Mouse (Mus musculus): Measurements from ENCODE around the gene Myo5c. TPM values are rescaled to one million over a fixed set of nuclear protein-coding genes. Genes with fewer than 3 reads are reported as not detected.

The Myo5c gene
- polyA plus RNA-seq, 1 experiment from 2014 or later = 0.95 TPM

GRCm38 (mm10) chr9:75210269-75210668, 21.6 kb upstream of the Myo5c start:
- no peaks in the 10 kb centered on the region for H3K4me1 ChIP-seq (ENCODE audit: control insufficient read depth, insufficient read depth, low read length)
- no peaks in the 10 kb centered on the region for H3K9me3 ChIP-seq (ENCODE audit: control insufficient read depth, low read length)
- no peak overlapping the region for H3K9ac ChIP-seq (ENCODE audit: low read length)
- DNase-seq (ENCODE audit: low spot score) (no peak), ATAC-seq (ENCODE audit: insufficient number of reproducible peaks, low FRiP score, low TSS enrichment, low read depth) (no peak)
- no peak overlapping the region for H3K4me3 ChIP-seq (ENCODE audit: low read depth, low read length)
- H3K4me2 ChIP-seq (ENCODE audit: low read depth, severe bottlenecking) = no peak overlapping the region
- no peak overlapping the region for H3K27ac ChIP-seq (replicated peaks; ENCODE audit: low read depth, low read length)
- 76% methylated on average over 2 of the region's 2 CpGs for WGBS
- H3K36me3 ChIP-seq (ENCODE audit: control insufficient read depth, insufficient read depth, low read length) = peaks cover 5% of the 10 kb centered on the region; the same call in 1 of the 2 replicates
- no peaks in the 10 kb centered on the region for H3K27me3 ChIP-seq (ENCODE audit: control insufficient read depth, insufficient read depth, low read length)

- H3K9ac ChIP-seq (ENCODE audit: low read length) = no peak overlapping the region
- H3K27me3 ChIP-seq (ENCODE audit: control insufficient read depth, insufficient read depth, low read length) = no peaks in the 10 kb centered on the region
- ATAC-seq (ENCODE audit: insufficient number of reproducible peaks, low FRiP score, low TSS enrichment, low read depth) (no peak), DNase-seq (ENCODE audit: low spot score) (no peak)
- H3K36me3 ChIP-seq (ENCODE audit: control insufficient read depth, insufficient read depth, low read length) = peaks cover 5% of the 10 kb centered on the region; the same call in 1 of the 2 replicates
- H3K4me2 ChIP-seq (ENCODE audit: low read depth, severe bottlenecking) = no peak overlapping the region
- no peaks in the 10 kb centered on the region for H3K4me1 ChIP-seq (ENCODE audit: control insufficient read depth, insufficient read depth, low read length)
- no peaks in the 10 kb centered on the region for H3K9me3 ChIP-seq (ENCODE audit: control insufficient read depth, low read length)
- 95% methylated on average over 11 of the region's 11 CpGs for WGBS
- no peak overlapping the region for H3K27ac ChIP-seq (replicated peaks; ENCODE audit: low read depth, low read length)
- no peak overlapping the region for H3K4me3 ChIP-seq (ENCODE audit: low read depth, low read length)
Observed at GRCm38 (mm10) chr9:75214743-75215413, 16.9 kb upstream of the Myo5c start.

GRCm38 (mm10) chr9:75219942-75220341, 11.9 kb upstream of the Myo5c start:
- Histone ChIP-seq H3K27ac (replicated peaks; ENCODE audit: low read depth, low read length) (no peak overlapping the region), H3K9me3 (ENCODE audit: control insufficient read depth, low read length) (no peaks in the 10 kb centered on the region), H3K4me2 (ENCODE audit: low read depth, severe bottlenecking) (no peak overlapping the region), H3K36me3 (ENCODE audit: control insufficient read depth, insufficient read depth, low read length) (peaks cover 2% of the 10 kb centered on the region; the same call in 1 of the 2 replicates), H3K9ac (ENCODE audit: low read length) (no peak overlapping the region), H3K27me3 (ENCODE audit: control insufficient read depth, insufficient read depth, low read length) (no peaks in the 10 kb centered on the region), H3K4me3 (ENCODE audit: low read depth, low read length) (no peak overlapping the region), H3K4me1 (ENCODE audit: control insufficient read depth, insufficient read depth, low read length) (0 out of 2 replicates have a peak, but pooled peaks cover 4% of the 10 kb centered on the region)
- WGBS = 87% methylated on average over 5 of the region's 5 CpGs
- ATAC-seq (ENCODE audit: insufficient number of reproducible peaks, low FRiP score, low TSS enrichment, low read depth) = no peak
- DNase-seq (ENCODE audit: low spot score) = no peak

- H3K4me3 ChIP-seq (ENCODE audit: low read depth, low read length) = no peak overlapping the region
- H3K9ac ChIP-seq (ENCODE audit: low read length) = no peak overlapping the region
- H3K4me1 ChIP-seq (ENCODE audit: control insufficient read depth, insufficient read depth, low read length) = 0 out of 2 replicates have a peak, but pooled peaks cover 4% of the 10 kb centered on the region
- H3K4me2 ChIP-seq (ENCODE audit: low read depth, severe bottlenecking) = no peak overlapping the region
- WGBS = 67% methylated on average over 10 of the region's 10 CpGs
- DNase-seq (ENCODE audit: low spot score) (no peak), ATAC-seq (ENCODE audit: insufficient number of reproducible peaks, low FRiP score, low TSS enrichment, low read depth) (peak; percentile 60; the same call in 1 of the 2 replicates)
- H3K36me3 ChIP-seq (ENCODE audit: control insufficient read depth, insufficient read depth, low read length) = no peaks in the 10 kb centered on the region
- no peaks in the 10 kb centered on the region for H3K9me3 ChIP-seq (ENCODE audit: control insufficient read depth, low read length)
- no peaks in the 10 kb centered on the region for H3K27me3 ChIP-seq (ENCODE audit: control insufficient read depth, insufficient read depth, low read length)
- H3K27ac ChIP-seq (replicated peaks; ENCODE audit: low read depth, low read length) = no peak overlapping the region
Observed at GRCm38 (mm10) chr9:75221420-75222287, 10.2 kb upstream of the Myo5c start.

- WGBS = 28% methylated on average over 8 of the region's 8 CpGs
- Histone ChIP-seq H3K9ac (ENCODE audit: low read length) (no peak overlapping the region), H3K27me3 (ENCODE audit: control insufficient read depth, insufficient read depth, low read length) (peaks cover 28% of the 10 kb centered on the region), H3K4me3 (ENCODE audit: low read depth, low read length) (no peak overlapping the region), H3K4me1 (ENCODE audit: control insufficient read depth, insufficient read depth, low read length) (peaks cover 5% of the 10 kb centered on the region; the same call in 1 of the 2 replicates), H3K36me3 (ENCODE audit: control insufficient read depth, insufficient read depth, low read length) (no peaks in the 10 kb centered on the region), H3K27ac (replicated peaks; ENCODE audit: low read depth, low read length) (no peak overlapping the region), H3K4me2 (ENCODE audit: low read depth, severe bottlenecking) (no peak overlapping the region), H3K9me3 (ENCODE audit: control insufficient read depth, low read length) (no peaks in the 10 kb centered on the region)
- no peak for DNase-seq (ENCODE audit: low spot score)
- ATAC-seq (ENCODE audit: insufficient number of reproducible peaks, low FRiP score, low TSS enrichment, low read depth) = no peak
Observed at GRCm38 (mm10) chr9:75232860-75233259, 1.0 kb downstream of the Myo5c start.

GRCm38 (mm10) chr9:75234271-75234741, 2.5 kb downstream of the Myo5c start:
- Histone ChIP-seq H3K9me3 (ENCODE audit: control insufficient read depth, low read length) (no peaks in the 10 kb centered on the region), H3K4me3 (ENCODE audit: low read depth, low read length) (no peak overlapping the region), H3K27me3 (ENCODE audit: control insufficient read depth, insufficient read depth, low read length) (peaks cover 28% of the 10 kb centered on the region), H3K27ac (replicated peaks; ENCODE audit: low read depth, low read length) (no peak overlapping the region), H3K9ac (ENCODE audit: low read length) (no peak overlapping the region), H3K4me1 (ENCODE audit: control insufficient read depth, insufficient read depth, low read length) (peaks cover 5% of the 10 kb centered on the region; the same call in 1 of the 2 replicates), H3K4me2 (ENCODE audit: low read depth, severe bottlenecking) (no peak overlapping the region), H3K36me3 (ENCODE audit: control insufficient read depth, insufficient read depth, low read length) (no peaks in the 10 kb centered on the region)
- DNase-seq (ENCODE audit: low spot score) = no peak
- WGBS = 12% methylated on average over 7 of the region's 7 CpGs
- ATAC-seq (ENCODE audit: insufficient number of reproducible peaks, low FRiP score, low TSS enrichment, low read depth) = no peak

GRCm38 (mm10) chr9:75234983-75235627, 3.3 kb downstream of the Myo5c start:
- Histone ChIP-seq H3K4me2 (ENCODE audit: low read depth, severe bottlenecking) (no peak overlapping the region), H3K4me1 (ENCODE audit: control insufficient read depth, insufficient read depth, low read length) (peaks cover 5% of the 10 kb centered on the region; the same call in 1 of the 2 replicates), H3K9ac (ENCODE audit: low read length) (no peak overlapping the region), H3K27ac (replicated peaks; ENCODE audit: low read depth, low read length) (no peak overlapping the region), H3K9me3 (ENCODE audit: control insufficient read depth, low read length) (no peaks in the 10 kb centered on the region), H3K27me3 (ENCODE audit: control insufficient read depth, insufficient read depth, low read length) (peaks cover 28% of the 10 kb centered on the region), H3K4me3 (ENCODE audit: low read depth, low read length) (no peak overlapping the region), H3K36me3 (ENCODE audit: control insufficient read depth, insufficient read depth, low read length) (no peaks in the 10 kb centered on the region)
- 83% methylated on average over 10 of the region's 12 CpGs for WGBS
- no peak for DNase-seq (ENCODE audit: low spot score)
- ATAC-seq (ENCODE audit: insufficient number of reproducible peaks, low FRiP score, low TSS enrichment, low read depth) = no peak

GRCm38 (mm10) chr9:75235696-75236095, 3.9 kb downstream of the Myo5c start:
- ATAC-seq (ENCODE audit: insufficient number of reproducible peaks, low FRiP score, low TSS enrichment, low read depth) = no peak
- no peak overlapping the region for H3K4me3 ChIP-seq (ENCODE audit: low read depth, low read length)
- 78% methylated on average over 2 of the region's 2 CpGs for WGBS
- H3K4me1 ChIP-seq (ENCODE audit: control insufficient read depth, insufficient read depth, low read length) = peaks cover 5% of the 10 kb centered on the region; the same call in 1 of the 2 replicates
- no peak for DNase-seq (ENCODE audit: low spot score)
- peaks cover 28% of the 10 kb centered on the region for H3K27me3 ChIP-seq (ENCODE audit: control insufficient read depth, insufficient read depth, low read length)
- no peak overlapping the region for H3K4me2 ChIP-seq (ENCODE audit: low read depth, severe bottlenecking)
- H3K9me3 ChIP-seq (ENCODE audit: control insufficient read depth, low read length) = no peaks in the 10 kb centered on the region
- H3K27ac ChIP-seq (replicated peaks; ENCODE audit: low read depth, low read length) = no peak overlapping the region
- H3K36me3 ChIP-seq (ENCODE audit: control insufficient read depth, insufficient read depth, low read length) = no peaks in the 10 kb centered on the region
- H3K9ac ChIP-seq (ENCODE audit: low read length) = no peak overlapping the region
